Comparison of ENCODE assay signal across 23 mouse cellular contexts in the genomic region with DNA sequence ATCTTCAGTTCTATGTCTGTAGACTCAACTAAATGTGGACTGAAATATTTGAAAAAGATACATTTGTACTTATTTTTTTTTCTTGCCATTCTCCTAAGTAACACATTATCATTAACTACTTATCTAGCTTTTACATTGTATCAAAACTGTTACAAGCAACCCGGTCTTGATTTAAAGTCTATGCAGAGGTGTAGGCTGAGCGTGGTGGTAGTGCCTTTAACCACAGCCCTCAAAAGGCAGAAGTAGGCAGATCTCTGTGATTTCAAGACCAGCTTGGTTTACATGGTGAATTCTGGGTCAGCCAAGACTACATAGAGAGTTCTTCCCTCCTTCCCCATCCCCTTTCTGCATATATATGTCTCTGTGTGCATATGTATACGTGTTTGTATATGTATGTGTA. TPM values are rescaled to one million over a fixed set of nuclear protein-coding genes. Genes with fewer than 3 reads are reported as not detected.
DNase-seq lines count a peak whose midpoint lies in the region; ATAC-seq and TF ChIP-seq lines count a peak whose summit lies in the region.
"Had no signal": no experiment of that assay in that cellular context is flagged by ENCODE, and none has a peak within 500 bp of the region (broad histone marks: within the 10 kb centered on the region; RNA-seq: fewer than 3 reads in every experiment).

No protein-coding gene starts in this region.

- H3K36me3 ChIP-seq in MEL (ENCODE audit: control insufficient read depth in 1 of 2, insufficient read depth in 2 of 2, low read length in 2 of 2), result no peaks in the 10 kb centered on the region
- H3K36me3 ChIP-seq in midbrain, embryonic 10.5 days, result no peaks in the 10 kb centered on the region
- H3K36me3 ChIP-seq: embryonic facial prominence, embryonic 10.5 days; embryonic facial prominence, embryonic 12.5 days; forebrain, embryonic 15.5 days had no signal

- no peaks in the 10 kb centered on the region for H3K27me3 ChIP-seq in MEL (ENCODE audit: control insufficient read depth in 1 of 2, insufficient read depth in 2 of 2, low read length in 2 of 2)
- no peaks in the 10 kb centered on the region for H3K27me3 ChIP-seq in midbrain, embryonic 10.5 days (ENCODE audit: low read depth, poor library complexity, severe bottlenecking)
- H3K27me3 ChIP-seq: embryonic facial prominence, embryonic 12.5 days; forebrain, embryonic 13.5 days; forebrain, embryonic 15.5 days had no signal

- TF ChIP-seq CTCF in MEL (IDR thresholded peaks at IDR 0.05 in 2 of 3, conservative IDR thresholded peaks at IDR 0.05 in 1 of 3; ENCODE audit: control insufficient read depth in 1 of 3, insufficient read depth in 1 of 3, low read depth in 2 of 3, low read length in 3 of 3, poor library complexity in 1 of 3, severe bottlenecking in 1 of 3), result no peak

- peak; percentile 60 for ATAC-seq in common myeloid progenitor, adult 5-6 weeks (replicated peaks; ENCODE audit: low read depth, poor library complexity, severe bottlenecking)
- peak; percentile 49 to 54; a peak in 1 of 4 replicates for ATAC-seq in hematopoietic stem cell, adult 5-6 weeks (replicated peaks in 1 of 2; ENCODE audit: insufficient read depth in 1 of 2, low FRiP score in 2 of 2, low TSS enrichment in 1 of 2, low read depth in 1 of 2, poor library complexity in 2 of 2, severe bottlenecking in 2 of 2)
- peak; percentile 29; the same call in 1 of the 2 replicates for ATAC-seq in megakaryocyte progenitor cell, adult 5-6 weeks (replicated peaks; ENCODE audit: poor library complexity)
- ATAC-seq: activated CD4-positive, CD25-positive, alpha-beta regulatory T cell, adult 4 months; forebrain, embryonic 13.5 days; forebrain, embryonic 15.5 days; forebrain, postnatal 0 days; Patski had no signal

- H3K9ac ChIP-seq in MEL (ENCODE audit: control insufficient read depth, low read depth, low read length, poor library complexity, severe bottlenecking), result no peak overlapping the region
- H3K9ac ChIP-seq: embryonic facial prominence, embryonic 12.5 days; forebrain, embryonic 13.5 days; forebrain, embryonic 15.5 days; forebrain, postnatal 0 days had no signal

- TF ChIP-seq EP300 in MEL (IDR thresholded peaks at IDR 0.05; ENCODE audit: low read depth in 1 of 2, low read length in 2 of 2), result peak in 1 of 2 experiments; percentile 6; a peak in 1 of 4 replicates

- no peaks in the 10 kb centered on the region for H3K9me3 ChIP-seq in MEL (replicated peaks; ENCODE audit: insufficient read depth, low read length)
- no peaks in the 10 kb centered on the region for H3K9me3 ChIP-seq in midbrain, embryonic 10.5 days (replicated peaks)
- H3K9me3 ChIP-seq: embryonic facial prominence, embryonic 10.5 days; embryonic facial prominence, embryonic 12.5 days; forebrain, embryonic 13.5 days; forebrain, embryonic 15.5 days had no signal

- TF ChIP-seq RAD21 in MEL (IDR thresholded peaks at IDR 0.05; ENCODE audit: low read depth, low read length), result no peak

- peaks cover 0 to 9% of the 10 kb centered on the region in 2 experiments; a peak in 1 of 4 replicates for H3K4me1 ChIP-seq in MEL (ENCODE audit: control insufficient read depth in 1 of 2, insufficient read depth in 2 of 2, low read length in 2 of 2)
- peaks cover 16% of the 10 kb centered on the region for H3K4me1 ChIP-seq in midbrain, embryonic 10.5 days
- H3K4me1 ChIP-seq: embryonic facial prominence, embryonic 10.5 days; embryonic facial prominence, embryonic 12.5 days had no signal

- no peaks in the 10 kb centered on the region for H3K79me2 ChIP-seq in MEL (ENCODE audit: control insufficient read depth, insufficient read depth, low read length, poor library complexity)

- no peak overlapping the region for H3K4me3 ChIP-seq in MEL (ENCODE audit: control insufficient read depth in 1 of 2, insufficient read depth in 1 of 2, low read depth in 2 of 2, low read length in 2 of 2)
- no peak overlapping the region for H3K4me3 ChIP-seq in midbrain, embryonic 10.5 days
- H3K4me3 ChIP-seq: embryonic facial prominence, embryonic 10.5 days; embryonic facial prominence, embryonic 12.5 days; forebrain, embryonic 13.5 days; forebrain, embryonic 15.5 days had no signal

- no peak overlapping the region for H3K27ac ChIP-seq in MEL (ENCODE audit: control insufficient read depth, low read depth, low read length)
- H3K27ac ChIP-seq in midbrain, embryonic 10.5 days (replicated peaks), result no peak overlapping the region
- H3K27ac ChIP-seq: embryonic facial prominence, embryonic 10.5 days; embryonic facial prominence, embryonic 12.5 days; forebrain, embryonic 13.5 days; forebrain, embryonic 15.5 days had no signal

- 85% methylated on average over 3 of the region's 3 CpGs for WGBS in midbrain, embryonic 10.5 days

- DNase-seq in MEL (ENCODE audit: low read depth, low spot score), result peak; percentile 35
- no peak for DNase-seq in cerebellum, adult 9-10 months
- no peak for DNase-seq in layer of hippocampus, adult 11-12 months (ENCODE audit: low spot score)
- no peak for DNase-seq in midbrain, embryonic 10.5 days (ENCODE audit: low spot score)
- DNase-seq: adrenal gland, adult 8-10 months; adrenal gland, postnatal 14 days; cerebellum, adult 11-12 months; cerebellum, adult 2 months; cerebellum, adult 9-11 months; cerebellum, postnatal 36 days; forebrain, postnatal 0 days had no signal

- TF ChIP-seq POLR2A in MEL (IDR thresholded peaks at IDR 0.05; ENCODE audit: control insufficient read depth in 1 of 2, insufficient read depth in 1 of 2, low read depth in 1 of 2, low read length in 2 of 2, poor library complexity in 1 of 2), result no peak

TF ChIP-seq in MEL, 35 proteins besides CTCF, POLR2A, EP300 and RAD21:
- 0 out of 2 replicates have a peak, but pooled peaks have one; percentile 47 for TF ChIP-seq TBP (IDR thresholded peaks at IDR 0.05; ENCODE audit: low read depth, low read length)
- no peak for TF ChIP-seq MAFK (IDR thresholded peaks at IDR 0.05; ENCODE audit: borderline replicate concordance, low read depth, low read length)
- TF ChIP-seq RCOR1 (IDR thresholded peaks at IDR 0.05; ENCODE audit: low read depth, low read length), result peak; percentile 70
- TF ChIP-seq TAL1 (IDR thresholded peaks at IDR 0.05; ENCODE audit: low read length), result no peak
- TF ChIP-seq SIN3A (IDR thresholded peaks at IDR 0.05; ENCODE audit: low read length), result no peak

RNA-seq across cellular contexts. Expression of a gene that starts 38.7 kb away (rescaled TPM):
- total RNA-seq in MEL (2012; rRNA removed), result 0.92 and 1.5 TPM in 2 replicates
- under 1 TPM in 1 of 2 experiments, not detected in 1; 0.86 TPM for polyA plus RNA-seq in MEL (2012; ENCODE audit: insufficient read depth in 1 of 2, insufficient read length in 2 of 2, low read depth in 1 of 2, low replicate concordance in 2 of 2, missing spikeins in 1 of 2)
- total RNA-seq in common myeloid progenitor, adult 5-6 weeks (2017), result not detected in 2 replicates
- total RNA-seq in hematopoietic stem cell, adult 5-6 weeks (2017), result not detected in 2 replicates
- total RNA-seq in megakaryocyte progenitor cell, adult 5-6 weeks (2015), result 0.07 and 0.39 TPM in 2 replicates
- total RNA-seq in megakaryocyte progenitor cell, adult 5-6 weeks (2017), result 0.17 TPM in 2 replicates
- 0.05 TPM in 1 of 2 replicates, not detected in the other for polyA plus RNA-seq in midbrain, embryonic 10.5 days (2016; fragmentation: Nextera tagmentation; extraction: Ambion mirVana)
- total RNA-seq: forebrain, postnatal 0 days had no signal
- polyA plus RNA-seq: C2C12; embryonic facial prominence, embryonic 10.5 days; embryonic facial prominence, embryonic 12.5 days; forebrain, embryonic 11.5 days; forebrain, embryonic 13.5 days; forebrain, embryonic 15.5 days; Patski had no signal

RNA-seq across cellular contexts. Expression of a gene that starts 50.2 kb away (rescaled TPM):
- 118 and 137 TPM in 2 replicates for total RNA-seq in MEL (2012; rRNA removed)
- polyA plus RNA-seq in MEL (2012; ENCODE audit: insufficient read depth in 1 of 2, insufficient read length in 2 of 2, low read depth in 1 of 2, low replicate concordance in 2 of 2, missing spikeins in 1 of 2), result 10 to 100 TPM in 1 of 2 experiments, not detected in 1; 77.1 TPM
- 76.5 and 87.6 TPM in 2 replicates for total RNA-seq in common myeloid progenitor, adult 5-6 weeks (2017)
- 67.4 and 72.6 TPM in 2 replicates for total RNA-seq in hematopoietic stem cell, adult 5-6 weeks (2017)
- 52.1 and 59.5 TPM in 2 replicates for total RNA-seq in megakaryocyte progenitor cell, adult 5-6 weeks (2015)
- total RNA-seq in megakaryocyte progenitor cell, adult 5-6 weeks (2017), result 64.6 and 71.7 TPM in 2 replicates
- polyA plus RNA-seq in midbrain, embryonic 10.5 days (2016; fragmentation: Nextera tagmentation; extraction: Ambion mirVana), result 171 and 194 TPM in 2 replicates

RNA-seq across cellular contexts. Expression of a gene that starts 52.1 kb away (rescaled TPM):
- 1.2 and 1.6 TPM in 2 replicates for total RNA-seq in MEL (2012; rRNA removed)
- under 1 TPM in 1 of 2 experiments, not detected in 1; 0.70 TPM for polyA plus RNA-seq in MEL (2012; ENCODE audit: insufficient read depth in 1 of 2, insufficient read length in 2 of 2, low read depth in 1 of 2, low replicate concordance in 2 of 2, missing spikeins in 1 of 2)
- total RNA-seq in common myeloid progenitor, adult 5-6 weeks (2017), result 0.19 and 1.3 TPM in 2 replicates
- total RNA-seq in hematopoietic stem cell, adult 5-6 weeks (2017), result 0.13 and 0.40 TPM in 2 replicates
- 0.61 and 0.62 TPM in 2 replicates for total RNA-seq in megakaryocyte progenitor cell, adult 5-6 weeks (2015)
- 0.54 and 0.95 TPM in 2 replicates for total RNA-seq in megakaryocyte progenitor cell, adult 5-6 weeks (2017)
- polyA plus RNA-seq in midbrain, embryonic 10.5 days (2016; fragmentation: Nextera tagmentation; extraction: Ambion mirVana), result 0.05 and 0.10 TPM in 2 replicates
- total RNA-seq: forebrain, postnatal 0 days had no signal
- polyA plus RNA-seq: activated CD4-positive, CD25-positive, alpha-beta regulatory T cell, adult 4 months; C2C12; cortical plate, adult 2 months; forebrain, embryonic 11.5 days; forebrain, embryonic 13.5 days; Patski had no signal
